Mouse (Mus musculus) MEL (cell line): ENCODE results near the gene Accsl.

Source experiments
- CTCF ChIP-seq, 3 experiments: IDR thresholded peaks in 2 of 3; conservative IDR thresholded peaks in 1 of 3; 2 replicates each; pipeline ENCODE4 v1.5.1; 2011 to 2012; ENCODE audit warnings: low read length in 3 of 3, low read depth in 2 of 3, mild to moderate bottlenecking in 2 of 3, improper control_type of control experiment in 1 of 3, inconsistent platforms in 1 of 3, mixed read lengths in 1 of 3, moderate library complexity in 1 of 3; ENCODE audit not compliant: control insufficient read depth in 1 of 3, insufficient read depth in 1 of 3, poor library complexity in 1 of 3, severe bottlenecking in 1 of 3
- POLR2A ChIP-seq, 2 experiments: IDR thresholded peaks; 2 replicates each; pipeline ENCODE4 v1.6.1; 2011 to 2012; ENCODE audit warnings: low read length in 2 of 2, mild to moderate bottlenecking in 2 of 2, control low read depth in 1 of 2, improper control_type of control experiment in 1 of 2, low read depth in 1 of 2, moderate library complexity in 1 of 2; ENCODE audit not compliant: control insufficient read depth in 1 of 2, insufficient read depth in 1 of 2, poor library complexity in 1 of 2

DNA sequence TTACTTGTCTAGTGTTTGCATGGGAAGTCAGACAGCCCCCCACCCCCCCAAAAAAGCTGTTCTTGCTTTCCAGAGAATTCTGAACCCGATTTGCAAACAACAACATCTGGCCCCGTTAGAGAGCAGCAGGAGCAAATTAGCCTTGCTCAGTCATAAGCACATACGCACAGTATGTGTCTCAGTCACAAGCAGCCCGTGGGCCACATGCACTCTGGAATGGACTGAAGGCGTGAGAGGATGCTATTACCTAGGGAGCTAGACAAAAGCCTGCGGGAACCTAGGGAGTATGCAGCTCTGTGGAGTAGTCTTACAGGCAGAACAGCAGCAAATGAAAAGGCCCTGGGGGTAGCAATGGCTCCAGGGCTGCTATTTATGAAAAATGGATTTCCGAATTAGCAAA lies 3.3 kb upstream of the Accsl start:
- TF ChIP-seq CTCF (IDR thresholded peaks at IDR 0.05 in 2 of 3, conservative IDR thresholded peaks at IDR 0.05 in 1 of 3; ENCODE audit: control insufficient read depth in 1 of 3, insufficient read depth in 1 of 3, low read depth in 2 of 3, low read length in 3 of 3, poor library complexity in 1 of 3, severe bottlenecking in 1 of 3) (no peak), POLR2A (IDR thresholded peaks at IDR 0.05; ENCODE audit: control insufficient read depth in 1 of 2, insufficient read depth in 1 of 2, low read depth in 1 of 2, low read length in 2 of 2, poor library complexity in 1 of 2) (no peak)
